Mouse (Mus musculus) embryonic facial prominence, embryonic 15.5 days (tissue): ENCODE measurements around the gene Corin. TPM values are rescaled to one million over a fixed set of nuclear protein-coding genes. Genes with fewer than 3 reads are reported as not detected.
A peak's percentile ranks its signal among the peaks of the same experiment; 100 is the strongest.

Experiments
- ATAC-seq: fragments of 200-750 bp; cut with Nextera tagmentation; 2 replicates; pipeline ENCODE4 v1.8.0; 2017; ENCODE audit warnings: low read depth, moderate TSS enrichment; ENCODE audit not compliant: insufficient number of reproducible peaks, low FRiP score, low TSS enrichment
- H3K27ac ChIP-seq: fragments of 300-500 bp; sonication (generic); replicated peaks from 2 replicates; pipeline ENCODE4 v1.5.1; 2015; ENCODE audit warnings: mild to moderate bottlenecking, inconsistent platforms
- H3K27me3 ChIP-seq: fragments of 300-500 bp; sonication (generic); 2 replicates; pipeline ENCODE4 v1.6.1; 2015; ENCODE audit warnings: inconsistent platforms
- H3K36me3 ChIP-seq: fragments of 300-500 bp; sonication (generic); 2 replicates; pipeline ENCODE4 v1.6.1; 2015; ENCODE audit warnings: mild to moderate bottlenecking, inconsistent platforms
- H3K4me1 ChIP-seq: fragments of 300-500 bp; sonication (generic); 2 replicates; pipeline ENCODE4 v1.6.1; 2015; ENCODE audit warnings: inconsistent platforms
- H3K4me2 ChIP-seq: fragments of 300-500 bp; sonication (generic); replicated peaks from 2 replicates; pipeline ENCODE4 v1.6.1; 2015; ENCODE audit warnings: mild to moderate bottlenecking, inconsistent platforms
- H3K4me3 ChIP-seq: fragments of 300-500 bp; sonication (generic); replicated peaks from 2 replicates; pipeline ENCODE4 v1.5.1; 2015; ENCODE audit warnings: mild to moderate bottlenecking, inconsistent platforms
- H3K9ac ChIP-seq: fragments of 300-500 bp; sonication (generic); 2 replicates; pipeline ENCODE4 v1.6.1; 2015; ENCODE audit warnings: inconsistent platforms
- H3K9me3 ChIP-seq: fragments of 300-500 bp; sonication (generic); replicated peaks from 2 replicates; pipeline ENCODE4 v1.6.1; 2016; ENCODE audit warnings: inconsistent platforms
- WGBS: fragments of 180-500 bp; shearing (Covaris S2); methylation state at CpG from one replicate; pipeline ENCODE4 v1.1.7; 2015; 5-methylcytosine and 5-hydroxymethylcytosine counted together
- polyA plus RNA-seq: library from polyadenylated mRNA; unstranded; fragments of >200 nt; fragmentation: Nextera tagmentation; extraction: Ambion mirVana; gene quantifications from 2 replicates; pipeline ENCODE4 v1.2.1, GENCODE M21; 2015

Gene Corin
- polyA plus RNA-seq: 4.3 and 4.4 TPM in 2 replicates

- H3K9ac ChIP-seq: peak within 1 kb of the TSS; percentile 21
- no peak within 1 kb of the TSS for H3K27ac ChIP-seq
- peaks cover 36% of the 10 kb centered on the region for H3K27me3 ChIP-seq
- no peaks in the 10 kb centered on the region for H3K9me3 ChIP-seq
- no peak for ATAC-seq
- WGBS: 1% methylated on average over 64 of the region's 64 CpGs
- H3K4me1 ChIP-seq: peaks cover 15% of the 10 kb centered on the region
- H3K4me3 ChIP-seq: peak within 1 kb of the TSS; percentile 46
- H3K36me3 ChIP-seq: no peaks in the 10 kb centered on the region
- H3K4me2 ChIP-seq: peak within 1 kb of the TSS; percentile 78
These were observed at the start of gene Corin for GRCm38 (mm10) chr5:72503531-72504523. TSS of gene Corin (minus strand) at chr5:72504473.

GRCm38 (mm10) chr5:72551209-72551608, 46.9 kb upstream of the Corin start:
- H3K27me3 ChIP-seq: no peaks in the 10 kb centered on the region
- no peak overlapping the region for H3K9ac ChIP-seq
- 84% methylated on average over 3 of the region's 3 CpGs for WGBS
- no peak overlapping the region for H3K27ac ChIP-seq
- H3K9me3 ChIP-seq: no peaks in the 10 kb centered on the region
- no peak overlapping the region for H3K4me3 ChIP-seq
- H3K36me3 ChIP-seq: peaks cover 29% of the 10 kb centered on the region
- ATAC-seq: no peak
- H3K4me2 ChIP-seq: no peak overlapping the region
- no peaks in the 10 kb centered on the region for H3K4me1 ChIP-seq

- no peak overlapping the region for H3K27ac ChIP-seq
- no peaks in the 10 kb centered on the region for H3K4me1 ChIP-seq
- H3K4me3 ChIP-seq: no peak overlapping the region
- 87% methylated on average over 3 of the region's 3 CpGs for WGBS
- no peaks in the 10 kb centered on the region for H3K27me3 ChIP-seq
- ATAC-seq: no peak
- peaks cover 37% of the 10 kb centered on the region for H3K36me3 ChIP-seq
- H3K9ac ChIP-seq: no peak overlapping the region
- no peaks in the 10 kb centered on the region for H3K9me3 ChIP-seq
- no peak overlapping the region for H3K4me2 ChIP-seq
These were observed 24.6 kb upstream of the Corin start for GRCm38 (mm10) chr5:72528896-72529295.

- peaks cover 24% of the 10 kb centered on the region for H3K36me3 ChIP-seq
- H3K4me1 ChIP-seq: no peaks in the 10 kb centered on the region
- H3K27me3 ChIP-seq: no peaks in the 10 kb centered on the region
- no peak overlapping the region for H3K4me3 ChIP-seq
- WGBS: 83% methylated on average over 5 of the region's 5 CpGs
- no peak overlapping the region for H3K27ac ChIP-seq
- no peak overlapping the region for H3K9ac ChIP-seq
- no peak for ATAC-seq
- no peaks in the 10 kb centered on the region for H3K9me3 ChIP-seq
- no peak overlapping the region for H3K4me2 ChIP-seq
These were observed 9.5 kb upstream of the Corin start for GRCm38 (mm10) chr5:72513808-72514207.

GRCm38 (mm10) chr5:72505740-72506139, 1.5 kb upstream of the Corin start:
- Histone ChIP-seq H3K4me1 (peaks cover 15% of the 10 kb centered on the region), H3K4me2 (no peak overlapping the region), H3K27ac (no peak overlapping the region), H3K9me3 (no peaks in the 10 kb centered on the region), H3K36me3 (no peaks in the 10 kb centered on the region), H3K27me3 (peaks cover 36% of the 10 kb centered on the region), H3K9ac (no peak overlapping the region), H3K4me3 (no peak overlapping the region)
- 70% methylated on average over 5 of the region's 5 CpGs for WGBS
- ATAC-seq: no peak

- no peak overlapping the region for H3K27ac ChIP-seq
- H3K4me1 ChIP-seq: peaks cover 15% of the 10 kb centered on the region
- WGBS: 55% methylated on average over 8 of the region's 8 CpGs
- peak overlapping the region; percentile 46 for H3K4me3 ChIP-seq
- peak overlapping the region; percentile 78; the same call in 1 of the 2 replicates for H3K4me2 ChIP-seq
- no peak overlapping the region for H3K9ac ChIP-seq
- no peaks in the 10 kb centered on the region for H3K36me3 ChIP-seq
- peaks cover 36% of the 10 kb centered on the region for H3K27me3 ChIP-seq
- ATAC-seq: no peak
- no peaks in the 10 kb centered on the region for H3K9me3 ChIP-seq
These were observed 1.5 kb downstream of the Corin start for GRCm38 (mm10) chr5:72502778-72503177.

- no peak for ATAC-seq
- H3K4me1 ChIP-seq: peaks cover 15% of the 10 kb centered on the region
- no peak overlapping the region for H3K4me3 ChIP-seq
- no peak overlapping the region for H3K9ac ChIP-seq
- H3K36me3 ChIP-seq: no peaks in the 10 kb centered on the region
- 32% methylated on average over 3 of the region's 3 CpGs for WGBS
- H3K9me3 ChIP-seq: no peaks in the 10 kb centered on the region
- no peak overlapping the region for H3K27ac ChIP-seq
- H3K27me3 ChIP-seq: peaks cover 36% of the 10 kb centered on the region
- no peak overlapping the region for H3K4me2 ChIP-seq
These were observed 2.5 kb downstream of the Corin start for GRCm38 (mm10) chr5:72501763-72502162.

GRCm38 (mm10) chr5:72498271-72498670, 6.0 kb downstream of the Corin start:
- Histone ChIP-seq H3K4me2 (no peak overlapping the region), H3K4me3 (no peak overlapping the region), H3K27me3 (peaks cover 13% of the 10 kb centered on the region), H3K36me3 (no peaks in the 10 kb centered on the region), H3K4me1 (peaks cover 2% of the 10 kb centered on the region), H3K9me3 (no peaks in the 10 kb centered on the region), H3K9ac (no peak overlapping the region), H3K27ac (no peak overlapping the region)
- no peak for ATAC-seq
- 72% methylated on average over 10 of the region's 10 CpGs for WGBS

GRCm38 (mm10) chr5:72496756-72497155, 7.5 kb downstream of the Corin start:
- no peaks in the 10 kb centered on the region for H3K36me3 ChIP-seq
- H3K4me3 ChIP-seq: no peak overlapping the region
- 69% methylated on average over 4 of the region's 4 CpGs for WGBS
- no peak for ATAC-seq
- H3K4me1 ChIP-seq: no peaks in the 10 kb centered on the region
- no peaks in the 10 kb centered on the region for H3K9me3 ChIP-seq
- no peak overlapping the region for H3K9ac ChIP-seq
- H3K4me2 ChIP-seq: no peak overlapping the region
- no peak overlapping the region for H3K27ac ChIP-seq
- H3K27me3 ChIP-seq: no peaks in the 10 kb centered on the region

GRCm38 (mm10) chr5:72493906-72494305, 10.4 kb downstream of the Corin start:
- H3K4me3 ChIP-seq: no peak overlapping the region
- 69% methylated on average over 7 of the region's 7 CpGs for WGBS
- no peaks in the 10 kb centered on the region for H3K36me3 ChIP-seq
- no peaks in the 10 kb centered on the region for H3K27me3 ChIP-seq
- H3K27ac ChIP-seq: no peak overlapping the region; the same call in 1 of the 2 replicates
- H3K4me2 ChIP-seq: no peak overlapping the region
- H3K4me1 ChIP-seq: no peaks in the 10 kb centered on the region
- no peaks in the 10 kb centered on the region for H3K9me3 ChIP-seq
- no peak overlapping the region for H3K9ac ChIP-seq
- no peak for ATAC-seq

- no peaks in the 10 kb centered on the region for H3K27me3 ChIP-seq
- no peak for ATAC-seq
- no peak overlapping the region for H3K4me3 ChIP-seq
- no peak overlapping the region for H3K4me2 ChIP-seq
- no peaks in the 10 kb centered on the region for H3K36me3 ChIP-seq
- no peaks in the 10 kb centered on the region for H3K9me3 ChIP-seq
- no peaks in the 10 kb centered on the region for H3K4me1 ChIP-seq
- no peak overlapping the region for H3K27ac ChIP-seq
- 41% methylated on average over 2 of the region's 2 CpGs for whole genome bisulfite sequencing
- no peak overlapping the region for H3K9ac ChIP-seq
These were observed 13.0 kb downstream of the Corin start for GRCm38 (mm10) chr5:72491232-72491631.
